Mouse (Mus musculus): ENCODE data around the gene Rps27rt. TPM values are rescaled to one million over a fixed set of nuclear protein-coding genes. Genes with fewer than 3 reads are reported as not detected.
A peak's percentile ranks its signal among the peaks of the same experiment; 100 is the strongest.
"Not testable (repeated sequence)": the region's sequence is repeated elsewhere in the genome, so short reads cannot be mapped to it uniquely, and the experiment has no call there.

Rps27rt gene
- polyA plus RNA-seq, 1 experiment from 2014 or later: 295 TPM

- Histone ChIP-seq H3K9ac (replicated peaks; ENCODE audit: low read length) (peak overlapping the region; percentile 85), H3K27me3 (ENCODE audit: control insufficient read depth, insufficient read depth, low read length) (peaks cover 14% of the 10 kb centered on the region; the same call in 1 of the 2 replicates), H3K27ac (replicated peaks; ENCODE audit: low read depth, low read length) (peak overlapping the region; percentile 84), H3K4me3 (replicated peaks; ENCODE audit: low read depth, low read length) (peak overlapping the region; percentile 71), H3K4me1 (ENCODE audit: control insufficient read depth, insufficient read depth, low read length) (0 out of 2 replicates have a peak, but pooled peaks cover 3% of the 10 kb centered on the region), H3K9me3 (ENCODE audit: control insufficient read depth, low read length) (no peaks in the 10 kb centered on the region), H3K4me2 (ENCODE audit: low read length) (peak overlapping the region; percentile 84), H3K36me3 (ENCODE audit: control insufficient read depth, insufficient read depth, low read length) (no peaks in the 10 kb centered on the region)
- ATAC-seq (ENCODE audit: low FRiP score, low TSS enrichment) (no peak; the same call in 1 of the 2 replicates), DNase-seq (peak; percentile 38)
- WGBS: 8% methylated on average over 31 of the region's 31 CpGs
These were observed 4.9 kb downstream of the Rps27rt start for GRCm38 (mm10) chr9:114977461-114978280.

- H3K4me2 ChIP-seq (ENCODE audit: low read length); ATAC-seq (ENCODE audit: low FRiP score, low TSS enrichment); H3K9ac ChIP-seq (replicated peaks; ENCODE audit: low read length); DNase-seq; H3K4me3 ChIP-seq (replicated peaks; ENCODE audit: low read depth, low read length); H3K27me3 ChIP-seq (ENCODE audit: control insufficient read depth, insufficient read depth, low read length); H3K36me3 ChIP-seq (ENCODE audit: control insufficient read depth, insufficient read depth, low read length); H3K9me3 ChIP-seq (ENCODE audit: control insufficient read depth, low read length); H3K4me1 ChIP-seq (ENCODE audit: control insufficient read depth, insufficient read depth, low read length); H3K27ac ChIP-seq (replicated peaks; ENCODE audit: low read depth, low read length): not testable (repeated sequence)
- WGBS: 82% methylated on average over 7 of the region's 7 CpGs
These were observed 16.3 kb downstream of the Rps27rt start for GRCm38 (mm10) chr9:114966286-114966685.

GRCm38 (mm10) chr9:114964093-114964492 lies 18.4 kb downstream of the Rps27rt start:
- ATAC-seq (ENCODE audit: low FRiP score, low TSS enrichment): no peak
- no peaks in the 10 kb centered on the region for H3K36me3 ChIP-seq (ENCODE audit: control insufficient read depth, insufficient read depth, low read length)
- no peak overlapping the region for H3K4me3 ChIP-seq (replicated peaks; ENCODE audit: low read depth, low read length)
- H3K4me1 ChIP-seq (ENCODE audit: control insufficient read depth, insufficient read depth, low read length): no peaks in the 10 kb centered on the region
- no peak overlapping the region for H3K27ac ChIP-seq (replicated peaks; ENCODE audit: low read depth, low read length)
- no peaks in the 10 kb centered on the region for H3K9me3 ChIP-seq (ENCODE audit: control insufficient read depth, low read length)
- 58% methylated on average over 3 of the region's 3 CpGs for WGBS
- H3K27me3 ChIP-seq (ENCODE audit: control insufficient read depth, insufficient read depth, low read length): no peaks in the 10 kb centered on the region
- no peak overlapping the region for H3K9ac ChIP-seq (replicated peaks; ENCODE audit: low read length)
- no peak for DNase-seq
- no peak overlapping the region for H3K4me2 ChIP-seq (ENCODE audit: low read length)

GRCm38 (mm10) chr9:114960844-114961243 lies 21.7 kb downstream of the Rps27rt start:
- H3K4me1 ChIP-seq (ENCODE audit: control insufficient read depth, insufficient read depth, low read length): no peaks in the 10 kb centered on the region
- ATAC-seq (ENCODE audit: low FRiP score, low TSS enrichment) (no peak), DNase-seq (no peak)
- H3K4me3 ChIP-seq (replicated peaks; ENCODE audit: low read depth, low read length): no peak overlapping the region
- no peaks in the 10 kb centered on the region for H3K36me3 ChIP-seq (ENCODE audit: control insufficient read depth, insufficient read depth, low read length)
- 94% methylated on average over 6 of the region's 6 CpGs for WGBS
- H3K27me3 ChIP-seq (ENCODE audit: control insufficient read depth, insufficient read depth, low read length): no peaks in the 10 kb centered on the region
- no peak overlapping the region for H3K9ac ChIP-seq (replicated peaks; ENCODE audit: low read length)
- no peak overlapping the region for H3K27ac ChIP-seq (replicated peaks; ENCODE audit: low read depth, low read length)
- H3K4me2 ChIP-seq (ENCODE audit: low read length): no peak overlapping the region
- no peaks in the 10 kb centered on the region for H3K9me3 ChIP-seq (ENCODE audit: control insufficient read depth, low read length)

GRCm38 (mm10) chr9:114960043-114960789 lies 22.3 kb downstream of the Rps27rt start:
- H3K27ac ChIP-seq (replicated peaks; ENCODE audit: low read depth, low read length): no peak overlapping the region
- H3K4me2 ChIP-seq (ENCODE audit: low read length): no peak overlapping the region
- no peak overlapping the region for H3K9ac ChIP-seq (replicated peaks; ENCODE audit: low read length)
- no peak overlapping the region for H3K4me3 ChIP-seq (replicated peaks; ENCODE audit: low read depth, low read length)
- no peaks in the 10 kb centered on the region for H3K27me3 ChIP-seq (ENCODE audit: control insufficient read depth, insufficient read depth, low read length)
- H3K36me3 ChIP-seq (ENCODE audit: control insufficient read depth, insufficient read depth, low read length): no peaks in the 10 kb centered on the region
- 86% methylated on average over 4 of the region's 4 CpGs for WGBS
- H3K4me1 ChIP-seq (ENCODE audit: control insufficient read depth, insufficient read depth, low read length): no peaks in the 10 kb centered on the region
- no peaks in the 10 kb centered on the region for H3K9me3 ChIP-seq (ENCODE audit: control insufficient read depth, low read length)
- DNase-seq (no peak), ATAC-seq (ENCODE audit: low FRiP score, low TSS enrichment) (no peak)

GRCm38 (mm10) chr9:114956945-114957344 lies 25.6 kb downstream of the Rps27rt start:
- Histone ChIP-seq H3K4me3 (replicated peaks; ENCODE audit: low read depth, low read length) (no peak overlapping the region), H3K36me3 (ENCODE audit: control insufficient read depth, insufficient read depth, low read length) (no peaks in the 10 kb centered on the region), H3K4me2 (ENCODE audit: low read length) (no peak overlapping the region), H3K9me3 (ENCODE audit: control insufficient read depth, low read length) (no peaks in the 10 kb centered on the region), H3K27me3 (ENCODE audit: control insufficient read depth, insufficient read depth, low read length) (no peaks in the 10 kb centered on the region), H3K27ac (replicated peaks; ENCODE audit: low read depth, low read length) (no peak overlapping the region), H3K4me1 (ENCODE audit: control insufficient read depth, insufficient read depth, low read length) (no peaks in the 10 kb centered on the region), H3K9ac (replicated peaks; ENCODE audit: low read length) (no peak overlapping the region)
- DNase-seq: peak; percentile 76
- no peak for ATAC-seq (ENCODE audit: low FRiP score, low TSS enrichment)
- 43% methylated on average over 5 of the region's 5 CpGs for WGBS

- DNase-seq (no peak), ATAC-seq (ENCODE audit: low FRiP score, low TSS enrichment) (no peak)
- Histone ChIP-seq H3K27me3 (ENCODE audit: control insufficient read depth, insufficient read depth, low read length) (no peaks in the 10 kb centered on the region), H3K27ac (replicated peaks; ENCODE audit: low read depth, low read length) (no peak overlapping the region), H3K36me3 (ENCODE audit: control insufficient read depth, insufficient read depth, low read length) (no peaks in the 10 kb centered on the region), H3K4me2 (ENCODE audit: low read length) (no peak overlapping the region), H3K4me1 (ENCODE audit: control insufficient read depth, insufficient read depth, low read length) (no peaks in the 10 kb centered on the region), H3K9me3 (ENCODE audit: control insufficient read depth, low read length) (no peaks in the 10 kb centered on the region), H3K9ac (replicated peaks; ENCODE audit: low read length) (no peak overlapping the region), H3K4me3 (replicated peaks; ENCODE audit: low read depth, low read length) (no peak overlapping the region)
- 95% methylated on average over 11 of the region's 11 CpGs for WGBS
These were observed 27.2 kb downstream of the Rps27rt start for GRCm38 (mm10) chr9:114955340-114955739.

GRCm38 (mm10) chr9:114952866-114953265 lies 29.7 kb downstream of the Rps27rt start:
- Histone ChIP-seq H3K4me1 (ENCODE audit: control insufficient read depth, insufficient read depth, low read length) (no peaks in the 10 kb centered on the region), H3K9ac (replicated peaks; ENCODE audit: low read length) (no peak overlapping the region), H3K4me2 (ENCODE audit: low read length) (no peak overlapping the region), H3K27ac (replicated peaks; ENCODE audit: low read depth, low read length) (no peak overlapping the region), H3K27me3 (ENCODE audit: control insufficient read depth, insufficient read depth, low read length) (no peaks in the 10 kb centered on the region), H3K9me3 (ENCODE audit: control insufficient read depth, low read length) (no peaks in the 10 kb centered on the region), H3K4me3 (replicated peaks; ENCODE audit: low read depth, low read length) (no peak overlapping the region), H3K36me3 (ENCODE audit: control insufficient read depth, insufficient read depth, low read length) (no peaks in the 10 kb centered on the region)
- DNase-seq: no peak
- no peak for ATAC-seq (ENCODE audit: low FRiP score, low TSS enrichment)
- 39% methylated on average over 1 of the region's 1 CpGs for WGBS

Data from midbrain, embryonic 14.5 days (tissue).